Mouse (Mus musculus): ENCODE measurements around the gene Dop1b. TPM values are rescaled to one million over a fixed set of nuclear protein-coding genes. Genes with fewer than 3 reads are reported as not detected.

The Dop1b gene
- polyA plus RNA-seq, 1 experiment from 2014 or later, result 20.4 TPM

- no peak for ATAC-seq (ENCODE audit: insufficient number of reproducible peaks, insufficient read depth, low FRiP score, low read depth)
- no peaks in the 10 kb centered on the region; the same call in 1 of the 2 replicates for H3K36me3 ChIP-seq (ENCODE audit: control insufficient read depth, insufficient read depth, low read length)
- H3K4me1 ChIP-seq (ENCODE audit: control insufficient read depth, insufficient read depth, low read length), result peaks cover 16% of the 10 kb centered on the region
- H3K4me3 ChIP-seq (ENCODE audit: low read depth, low read length), result no peak overlapping the region
- 0 out of 2 replicates have a peak overlapping the region, but pooled peaks have one; percentile 6 for H3K4me2 ChIP-seq (replicated peaks; ENCODE audit: low read depth, low read length)
- H3K27ac ChIP-seq (ENCODE audit: low read length), result peak overlapping the region; percentile 23; the same call in 1 of the 2 replicates
- H3K27me3 ChIP-seq (ENCODE audit: control insufficient read depth, insufficient read depth, low read length), result no peaks in the 10 kb centered on the region
- H3K9me3 ChIP-seq (ENCODE audit: control insufficient read depth, low read depth, low read length), result no peaks in the 10 kb centered on the region
- WGBS, result 60% methylated on average over 6 of the region's 6 CpGs
- H3K9ac ChIP-seq (replicated peaks; ENCODE audit: low read depth, low read length), result no peak overlapping the region
Observed at GRCm38 (mm10) chr16:93715826-93716225, 4.1 kb downstream of the Dop1b start.

GRCm38 (mm10) chr16:93717299-93717703 is 5.6 kb downstream of the Dop1b start:
- no peak overlapping the region for H3K9ac ChIP-seq (replicated peaks; ENCODE audit: low read depth, low read length)
- H3K27ac ChIP-seq (ENCODE audit: low read length), result no peak overlapping the region
- no peaks in the 10 kb centered on the region; the same call in 1 of the 2 replicates for H3K36me3 ChIP-seq (ENCODE audit: control insufficient read depth, insufficient read depth, low read length)
- H3K4me3 ChIP-seq (ENCODE audit: low read depth, low read length), result no peak overlapping the region
- ATAC-seq (ENCODE audit: insufficient number of reproducible peaks, insufficient read depth, low FRiP score, low read depth), result peak; percentile 56; the same call in 1 of the 2 replicates
- H3K4me2 ChIP-seq (replicated peaks; ENCODE audit: low read depth, low read length), result no peak overlapping the region
- no peaks in the 10 kb centered on the region for H3K27me3 ChIP-seq (ENCODE audit: control insufficient read depth, insufficient read depth, low read length)
- no peaks in the 10 kb centered on the region for H3K9me3 ChIP-seq (ENCODE audit: control insufficient read depth, low read depth, low read length)
- whole genome bisulfite sequencing, result 15% methylated on average over 5 of the region's 5 CpGs
- peaks cover 15% of the 10 kb centered on the region for H3K4me1 ChIP-seq (ENCODE audit: control insufficient read depth, insufficient read depth, low read length)

- no peaks in the 10 kb centered on the region for H3K27me3 ChIP-seq (ENCODE audit: control insufficient read depth, insufficient read depth, low read length)
- 80% methylated on average over 5 of the region's 5 CpGs for WGBS
Observed at GRCm38 (mm10) chr16:93721771-93722170, 10.1 kb downstream of the Dop1b start.

GRCm38 (mm10) chr16:93722476-93722875 is 10.8 kb downstream of the Dop1b start:
- Histone ChIP-seq H3K4me1 (ENCODE audit: control insufficient read depth, insufficient read depth, low read length) (peaks cover 2% of the 10 kb centered on the region; the same call in 1 of the 2 replicates), H3K27ac (ENCODE audit: low read length) (no peak overlapping the region), H3K9ac (replicated peaks; ENCODE audit: low read depth, low read length) (no peak overlapping the region), H3K9me3 (ENCODE audit: control insufficient read depth, low read depth, low read length) (no peaks in the 10 kb centered on the region), H3K4me3 (ENCODE audit: low read depth, low read length) (no peak overlapping the region), H3K4me2 (replicated peaks; ENCODE audit: low read depth, low read length) (no peak overlapping the region), H3K27me3 (ENCODE audit: control insufficient read depth, insufficient read depth, low read length) (no peaks in the 10 kb centered on the region), H3K36me3 (ENCODE audit: control insufficient read depth, insufficient read depth, low read length) (no peaks in the 10 kb centered on the region)
- no peak for ATAC-seq (ENCODE audit: insufficient number of reproducible peaks, insufficient read depth, low FRiP score, low read depth)
- 52% methylated on average over 2 of the region's 2 CpGs for WGBS

More at GRCm38 (mm10) chr16:93721771-93722170, 10.1 kb downstream of the Dop1b start:
- Histone ChIP-seq H3K4me2 (replicated peaks; ENCODE audit: low read depth, low read length) (no peak overlapping the region), H3K9me3 (ENCODE audit: control insufficient read depth, low read depth, low read length) (no peaks in the 10 kb centered on the region), H3K9ac (replicated peaks; ENCODE audit: low read depth, low read length) (no peak overlapping the region), H3K4me1 (ENCODE audit: control insufficient read depth, insufficient read depth, low read length) (peaks cover 7% of the 10 kb centered on the region), H3K4me3 (ENCODE audit: low read depth, low read length) (no peak overlapping the region), H3K27ac (ENCODE audit: low read length) (no peak overlapping the region), H3K36me3 (ENCODE audit: control insufficient read depth, insufficient read depth, low read length) (no peaks in the 10 kb centered on the region; the same call in 1 of the 2 replicates)
- ATAC-seq (ENCODE audit: insufficient number of reproducible peaks, insufficient read depth, low FRiP score, low read depth), result no peak

GRCm38 (mm10) chr16:93725417-93726144 is 13.9 kb downstream of the Dop1b start:
- WGBS, result 59% methylated on average over 8 of the region's 8 CpGs
- ATAC-seq (ENCODE audit: insufficient number of reproducible peaks, insufficient read depth, low FRiP score, low read depth), result no peak; the same call in 1 of the 2 replicates
- H3K36me3 ChIP-seq (ENCODE audit: control insufficient read depth, insufficient read depth, low read length), result no peaks in the 10 kb centered on the region
- no peaks in the 10 kb centered on the region; the same call in 1 of the 2 replicates for H3K4me1 ChIP-seq (ENCODE audit: control insufficient read depth, insufficient read depth, low read length)
- H3K27ac ChIP-seq (ENCODE audit: low read length), result no peak overlapping the region
- no peaks in the 10 kb centered on the region for H3K27me3 ChIP-seq (ENCODE audit: control insufficient read depth, insufficient read depth, low read length)
- H3K9ac ChIP-seq (replicated peaks; ENCODE audit: low read depth, low read length), result no peak overlapping the region
- H3K9me3 ChIP-seq (ENCODE audit: control insufficient read depth, low read depth, low read length), result no peaks in the 10 kb centered on the region
- no peak overlapping the region for H3K4me3 ChIP-seq (ENCODE audit: low read depth, low read length)
- H3K4me2 ChIP-seq (replicated peaks; ENCODE audit: low read depth, low read length), result no peak overlapping the region

- 82% methylated on average over 4 of the region's 4 CpGs for WGBS
- H3K4me2 ChIP-seq (replicated peaks; ENCODE audit: low read depth, low read length), result no peak overlapping the region
Observed at GRCm38 (mm10) chr16:93726186-93726585, 14.5 kb downstream of the Dop1b start.

GRCm38 (mm10) chr16:93728676-93729075 is 17.0 kb downstream of the Dop1b start:
- no peak overlapping the region for H3K9ac ChIP-seq (replicated peaks; ENCODE audit: low read depth, low read length)
- no peaks in the 10 kb centered on the region for H3K36me3 ChIP-seq (ENCODE audit: control insufficient read depth, insufficient read depth, low read length)
- H3K4me2 ChIP-seq (replicated peaks; ENCODE audit: low read depth, low read length), result no peak overlapping the region
- H3K27me3 ChIP-seq (ENCODE audit: control insufficient read depth, insufficient read depth, low read length), result no peaks in the 10 kb centered on the region
- no peaks in the 10 kb centered on the region for H3K9me3 ChIP-seq (ENCODE audit: control insufficient read depth, low read depth, low read length)
- WGBS, result 75% methylated on average over 9 of the region's 9 CpGs
- H3K4me1 ChIP-seq (ENCODE audit: control insufficient read depth, insufficient read depth, low read length), result peaks cover 6% of the 10 kb centered on the region; the same call in 1 of the 2 replicates
- no peak overlapping the region for H3K27ac ChIP-seq (ENCODE audit: low read length)
- no peak overlapping the region for H3K4me3 ChIP-seq (ENCODE audit: low read depth, low read length)
- no peak for ATAC-seq (ENCODE audit: insufficient number of reproducible peaks, insufficient read depth, low FRiP score, low read depth)

More at GRCm38 (mm10) chr16:93726186-93726585, 14.5 kb downstream of the Dop1b start:
- Histone ChIP-seq H3K4me3 (ENCODE audit: low read depth, low read length) (no peak overlapping the region), H3K9me3 (ENCODE audit: control insufficient read depth, low read depth, low read length) (no peaks in the 10 kb centered on the region), H3K4me1 (ENCODE audit: control insufficient read depth, insufficient read depth, low read length) (no peaks in the 10 kb centered on the region; the same call in 1 of the 2 replicates), H3K27me3 (ENCODE audit: control insufficient read depth, insufficient read depth, low read length) (no peaks in the 10 kb centered on the region), H3K9ac (replicated peaks; ENCODE audit: low read depth, low read length) (no peak overlapping the region), H3K27ac (ENCODE audit: low read length) (no peak overlapping the region), H3K36me3 (ENCODE audit: control insufficient read depth, insufficient read depth, low read length) (no peaks in the 10 kb centered on the region)
- no peak for ATAC-seq (ENCODE audit: insufficient number of reproducible peaks, insufficient read depth, low FRiP score, low read depth)

GRCm38 (mm10) chr16:93729801-93730721 is 18.4 kb downstream of the Dop1b start:
- H3K9me3 ChIP-seq (ENCODE audit: control insufficient read depth, low read depth, low read length), result no peaks in the 10 kb centered on the region
- no peak overlapping the region for H3K4me3 ChIP-seq (ENCODE audit: low read depth, low read length)
- H3K27ac ChIP-seq (ENCODE audit: low read length), result no peak overlapping the region
- ATAC-seq (ENCODE audit: insufficient number of reproducible peaks, insufficient read depth, low FRiP score, low read depth), result no peak
- H3K36me3 ChIP-seq (ENCODE audit: control insufficient read depth, insufficient read depth, low read length), result no peaks in the 10 kb centered on the region
- peaks cover 8% of the 10 kb centered on the region; the same call in 1 of the 2 replicates for H3K4me1 ChIP-seq (ENCODE audit: control insufficient read depth, insufficient read depth, low read length)
- no peak overlapping the region for H3K9ac ChIP-seq (replicated peaks; ENCODE audit: low read depth, low read length)
- H3K4me2 ChIP-seq (replicated peaks; ENCODE audit: low read depth, low read length), result no peak overlapping the region
- no peaks in the 10 kb centered on the region for H3K27me3 ChIP-seq (ENCODE audit: control insufficient read depth, insufficient read depth, low read length)
- 84% methylated on average over 23 of the region's 23 CpGs for WGBS
